Mouse (Mus musculus) hindbrain, embryonic 16.5 days (tissue): Measurements from ENCODE around the gene Ncam2. TPM values are rescaled to one million over a fixed set of nuclear protein-coding genes. Genes with fewer than 3 reads are reported as not detected.

ENCODE experiments used
- ATAC-seq: fragments of 200-750 bp; cut with Nextera tagmentation; 2 replicates; pipeline ENCODE4 v1.8.0; 2017; ENCODE audit warnings: moderate TSS enrichment, moderate library complexity
- H3K27ac ChIP-seq: fragments of 300-500 bp; sonication (generic); 2 replicates; pipeline ENCODE4 v1.5.1; 2014; ENCODE audit warnings: low read depth, mild to moderate bottlenecking, control low read depth, low read length, moderate library complexity
- H3K27me3 ChIP-seq: fragments of 300-500 bp; sonication (generic); replicated peaks from 2 replicates; pipeline ENCODE4 v1.6.1; 2014; ENCODE audit warnings: low read length; ENCODE audit not compliant: control insufficient read depth, insufficient read depth
- H3K36me3 ChIP-seq: fragments of 300-500 bp; sonication (generic); 2 replicates; pipeline ENCODE4 v1.6.1; 2014; ENCODE audit warnings: mild to moderate bottlenecking, low read length, moderate library complexity, mixed read lengths; ENCODE audit not compliant: control insufficient read depth, insufficient read depth
- H3K4me1 ChIP-seq: fragments of 300-500 bp; sonication (generic); 2 replicates; pipeline ENCODE4 v1.6.1; 2014; ENCODE audit warnings: low read depth, low read length; ENCODE audit not compliant: control insufficient read depth, insufficient read depth
- H3K4me2 ChIP-seq: fragments of 300-500 bp; sonication (generic); 2 replicates; pipeline ENCODE4 v1.6.1; 2014; ENCODE audit warnings: mild to moderate bottlenecking, low read length, control low read depth, moderate library complexity
- H3K4me3 ChIP-seq: fragments of 300-500 bp; sonication (generic); 2 replicates; pipeline ENCODE4 v1.5.1; 2014; ENCODE audit warnings: mild to moderate bottlenecking, low read length, control low read depth, moderate library complexity
- H3K9ac ChIP-seq: fragments of 300-500 bp; sonication (generic); 2 replicates; pipeline ENCODE4 v1.6.1; 2014; ENCODE audit warnings: low read depth, mild to moderate bottlenecking, control low read depth, low read length, moderate library complexity
- H3K9me3 ChIP-seq: fragments of 300-500 bp; sonication (generic); 2 replicates; pipeline ENCODE4 v1.6.1; 2014; ENCODE audit warnings: mild to moderate bottlenecking, low read length, moderate library complexity; ENCODE audit not compliant: control insufficient read depth
- WGBS: fragments of 180-500 bp; shearing (Covaris S2); extraction: QIAGEN DNeasy Blood & Tissue Kit; methylation state at CpG from one replicate; pipeline ENCODE4 v1.1.7; 2014; 5-methylcytosine and 5-hydroxymethylcytosine counted together
- polyA plus RNA-seq: library from polyadenylated mRNA; unstranded; fragments of >200 nt; fragmentation: Nextera tagmentation; extraction: Ambion mirVana; gene quantifications from 2 replicates; pipeline ENCODE4 v1.2.1, GENCODE M21; 2015

Ncam2 gene
- polyA plus RNA-seq, 1 experiment from 2014 or later, result 28.6 TPM

- ATAC-seq, result no peak
These were observed 456.1 kb downstream of the Ncam2 start for GRCm38 (mm10) chr16:81656550-81656949.

DNA sequence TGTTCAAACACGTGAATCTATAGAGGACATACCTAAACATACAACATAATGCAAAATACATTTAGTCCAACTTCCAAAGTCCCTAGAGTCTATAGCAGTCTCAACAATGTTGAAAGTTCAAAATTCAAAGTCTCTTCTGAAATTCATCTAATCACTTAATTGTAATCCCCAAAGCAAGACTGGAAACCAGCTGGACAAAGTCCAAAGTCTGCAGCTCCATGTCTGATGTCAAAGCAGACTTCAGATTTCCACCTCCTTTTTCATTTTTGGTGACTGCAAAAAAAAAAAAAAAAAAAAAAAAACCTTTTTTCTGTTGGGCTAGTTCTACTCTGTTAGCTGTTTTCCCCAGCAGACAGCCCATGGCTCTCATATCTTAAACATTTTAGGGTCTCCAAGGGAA lies 473.4 kb downstream of the Ncam2 start:
- 81% methylated on average over 1 of the region's 1 CpGs for WGBS
- H3K9ac ChIP-seq, result no peak overlapping the region
- no peaks in the 10 kb centered on the region for H3K36me3 ChIP-seq
- H3K9me3 ChIP-seq, result peaks cover 3% of the 10 kb centered on the region; the same call in 1 of the 2 replicates
- no peaks in the 10 kb centered on the region for H3K27me3 ChIP-seq
- no peak for ATAC-seq
- H3K4me2 ChIP-seq, result no peak overlapping the region
- no peak overlapping the region for H3K27ac ChIP-seq
- H3K4me1 ChIP-seq, result no peaks in the 10 kb centered on the region
- H3K4me3 ChIP-seq, result no peak overlapping the region

More at GRCm38 (mm10) chr16:81656550-81656949, 456.1 kb downstream of the Ncam2 start:
- no peaks in the 10 kb centered on the region for H3K36me3 ChIP-seq
- no peak overlapping the region for H3K9ac ChIP-seq
- H3K27me3 ChIP-seq, result no peaks in the 10 kb centered on the region
- H3K4me2 ChIP-seq, result no peak overlapping the region
- no peak overlapping the region for H3K4me3 ChIP-seq
- H3K9me3 ChIP-seq, result no peaks in the 10 kb centered on the region
- 70% methylated on average over 2 of the region's 2 CpGs for WGBS
- H3K27ac ChIP-seq, result no peak overlapping the region
- H3K4me1 ChIP-seq, result no peaks in the 10 kb centered on the region

DNA sequence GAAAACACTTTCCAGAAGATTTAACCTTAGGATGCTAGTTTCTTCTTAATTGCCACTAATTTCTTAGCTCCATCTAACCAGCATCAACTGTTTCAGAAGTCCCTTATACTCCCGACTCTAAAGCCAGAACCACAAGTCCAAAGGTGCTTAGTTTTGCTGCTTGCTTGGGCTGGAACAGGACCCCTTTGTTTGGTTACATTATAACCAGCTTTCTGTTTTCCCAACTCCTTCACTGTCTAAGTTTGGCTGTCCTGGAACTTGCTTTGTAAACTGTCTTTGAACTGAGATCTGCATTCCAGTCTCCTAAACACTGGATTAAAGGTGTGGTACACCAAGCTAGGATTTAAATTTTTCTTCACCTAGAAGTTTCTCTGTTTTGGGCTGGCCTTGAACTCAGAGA lies 475.0 kb downstream of the Ncam2 start:
- Histone ChIP-seq H3K36me3 (no peaks in the 10 kb centered on the region), H3K27me3 (no peaks in the 10 kb centered on the region), H3K4me2 (no peak overlapping the region), H3K4me3 (no peak overlapping the region), H3K9me3 (peaks cover 3% of the 10 kb centered on the region; the same call in 1 of the 2 replicates), H3K9ac (no peak overlapping the region), H3K4me1 (no peaks in the 10 kb centered on the region), H3K27ac (no peak overlapping the region)
- ATAC-seq, result no peak
- 80% methylated on average over 1 of the region's 1 CpGs for WGBS
